Mouse (Mus musculus) limb, embryonic 15.5 days (tissue): Measurements from ENCODE around the gene Rpusd4. TPM values are rescaled to one million over a fixed set of nuclear protein-coding genes. Genes with fewer than 3 reads are reported as not detected.

Experiments used
- ATAC-seq: fragments of 200-750 bp; cut with Nextera tagmentation; 2 replicates; pipeline ENCODE4 v1.8.0; 2017; ENCODE audit warnings: low read depth, moderate TSS enrichment; ENCODE audit not compliant: insufficient number of reproducible peaks, low FRiP score, low TSS enrichment
- H3K27ac ChIP-seq: fragments of 300-500 bp; sonication (generic); 2 replicates; pipeline ENCODE4 v1.5.1; 2015; ENCODE audit warnings: moderate library complexity, mild to moderate bottlenecking, inconsistent platforms
- H3K27me3 ChIP-seq: fragments of 300-500 bp; sonication (generic); 2 replicates; pipeline ENCODE4 v1.6.1; 2015; ENCODE audit warnings: inconsistent platforms
- H3K36me3 ChIP-seq: fragments of 300-500 bp; sonication (generic); 2 replicates; pipeline ENCODE4 v1.6.1; 2015; ENCODE audit warnings: inconsistent platforms
- H3K4me1 ChIP-seq: fragments of 300-500 bp; sonication (generic); 2 replicates; pipeline ENCODE4 v1.6.1; 2015; ENCODE audit warnings: inconsistent platforms
- H3K4me2 ChIP-seq: fragments of 300-500 bp; sonication (generic); 2 replicates; pipeline ENCODE4 v1.6.1; 2015; ENCODE audit warnings: mild to moderate bottlenecking, inconsistent platforms
- H3K4me3 ChIP-seq: fragments of 300-500 bp; sonication (generic); 2 replicates; pipeline ENCODE4 v1.5.1; 2015; ENCODE audit warnings: mild to moderate bottlenecking, inconsistent platforms
- H3K9ac ChIP-seq: fragments of 300-500 bp; sonication (generic); 2 replicates; pipeline ENCODE4 v1.6.1; 2015; ENCODE audit warnings: inconsistent platforms
- H3K9me3 ChIP-seq: fragments of 300-500 bp; sonication (generic); 2 replicates; pipeline ENCODE4 v1.6.1; 2016; ENCODE audit warnings: inconsistent platforms
- WGBS: fragments of 180-500 bp; shearing (Covaris S2); methylation state at CpG from one replicate; pipeline ENCODE4 v1.1.7; 2015; 5-methylcytosine and 5-hydroxymethylcytosine counted together
- polyA plus RNA-seq: library from polyadenylated mRNA; unstranded; fragments of >200 nt; fragmentation: Nextera tagmentation; extraction: Ambion mirVana; gene quantifications from 2 replicates; pipeline ENCODE4 v1.2.1, GENCODE M21; 2015

The Rpusd4 gene
- polyA plus RNA-seq: 24.1 and 26.0 TPM in 2 replicates

DNA sequence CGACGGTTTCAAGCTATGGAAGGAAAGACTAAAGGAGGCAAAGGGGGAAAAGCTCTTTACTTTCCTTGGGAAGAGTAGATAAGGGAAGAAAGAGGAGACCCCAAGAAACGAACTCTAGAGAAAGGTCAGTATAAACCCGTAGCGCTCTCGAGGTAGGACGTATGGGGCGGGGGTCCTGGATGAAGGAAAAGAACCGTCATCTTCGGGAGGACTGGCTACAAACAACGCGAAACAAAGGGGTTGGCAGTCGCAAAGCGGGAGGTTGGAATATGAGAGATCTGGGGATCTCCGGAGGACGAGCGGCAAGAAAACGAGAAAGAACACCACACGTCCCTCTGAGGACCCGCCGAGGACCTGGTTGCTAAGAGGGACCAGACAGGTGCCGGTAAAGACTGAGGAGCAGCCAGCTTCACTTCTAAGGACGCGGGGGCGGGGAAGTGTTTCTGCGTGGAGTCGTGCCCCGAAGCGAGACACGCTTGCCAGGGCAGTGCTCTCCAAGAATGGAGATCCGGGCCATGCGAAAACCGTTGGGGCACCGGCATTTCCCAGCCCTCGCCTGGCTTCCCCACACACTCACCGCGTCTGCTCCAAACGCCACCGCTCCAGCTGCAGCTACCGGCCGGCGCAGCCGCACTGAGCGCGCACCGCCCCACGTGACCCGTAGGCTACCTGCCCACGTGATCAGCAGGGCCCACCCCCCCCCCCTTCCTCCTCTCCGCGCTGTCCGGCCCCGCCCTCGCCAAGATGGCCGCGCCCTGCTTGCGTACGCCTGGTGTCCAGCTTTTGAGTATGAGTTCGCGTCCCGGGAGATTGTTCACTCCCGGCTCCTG, at the start of gene Rpusd4, which contains the start of gene Fam118b:
Gene Rpusd4 (plus strand): TSS at position 720 of the 830 bp plus-strand sequence.
Gene Fam118b (minus strand): TSS at position 660 of the 830 bp plus-strand sequence.
- H3K4me3 ChIP-seq: peak within 1 kb of the TSS; percentile 67
- no peaks in the 10 kb centered on the region for H3K27me3 ChIP-seq
- H3K27ac ChIP-seq: peak within 1 kb of the TSS; percentile 64
- peak; percentile 93 for ATAC-seq
- WGBS: under 1% methylated on average over 61 of the region's 62 CpGs
- H3K4me2 ChIP-seq: peak within 1 kb of the TSS; percentile 75
- H3K36me3 ChIP-seq: peaks cover 15% of the 10 kb centered on the region
- peaks cover 18% of the 10 kb centered on the region for H3K4me1 ChIP-seq
- peak within 1 kb of the TSS; percentile 79 for H3K9ac ChIP-seq
- no peaks in the 10 kb centered on the region for H3K9me3 ChIP-seq

DNA sequence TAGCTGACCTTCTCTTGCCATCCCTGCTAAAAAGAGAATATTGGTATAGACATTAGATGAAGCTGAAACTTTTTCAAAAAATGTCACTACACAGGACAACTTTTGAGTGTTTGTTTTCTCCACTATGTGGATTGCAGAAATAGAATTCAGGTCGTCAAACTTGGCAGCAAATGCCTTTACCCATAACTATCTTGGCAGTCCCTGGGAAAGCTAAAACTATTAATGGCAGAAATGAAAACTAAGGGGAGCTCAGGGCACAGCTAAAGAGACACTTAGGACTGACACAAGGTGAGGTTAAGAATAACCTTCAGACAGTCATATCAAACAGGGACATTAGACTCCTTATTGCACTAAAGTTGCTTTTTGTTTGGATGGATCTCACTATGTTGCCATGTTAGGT, 49.7 kb upstream of the Rpusd4 start:
- ATAC-seq: no peak
- Histone ChIP-seq H3K4me2 (no peak overlapping the region), H3K36me3 (peaks cover 85% of the 10 kb centered on the region), H3K27me3 (no peaks in the 10 kb centered on the region), H3K9me3 (no peaks in the 10 kb centered on the region), H3K4me3 (no peak overlapping the region), H3K4me1 (no peaks in the 10 kb centered on the region), H3K27ac (no peak overlapping the region), H3K9ac (no peak overlapping the region)
- 82% methylated on average over 1 of the region's 1 CpGs for WGBS

DNA sequence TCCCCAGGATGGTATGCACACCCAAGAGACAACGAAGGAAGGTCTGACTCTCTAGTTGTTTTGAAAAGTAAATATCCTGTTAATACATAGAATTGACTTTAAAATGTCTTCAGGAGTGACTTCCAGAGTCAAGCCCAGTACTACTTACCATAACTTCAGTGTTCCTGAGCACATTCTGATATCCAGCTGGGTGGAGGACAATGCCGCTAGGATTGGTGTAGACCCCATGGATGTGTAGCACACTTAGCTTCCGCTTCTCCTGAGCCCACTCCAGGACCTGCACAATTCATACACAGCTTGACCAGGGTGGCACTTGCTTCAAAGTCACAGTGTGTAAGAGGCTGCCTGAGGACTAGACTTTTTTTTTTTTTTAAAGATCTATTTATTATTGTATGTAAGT, 44.2 kb upstream of the Rpusd4 start:
- Histone ChIP-seq H3K27me3 (no peaks in the 10 kb centered on the region), H3K9me3 (no peaks in the 10 kb centered on the region), H3K4me2 (no peak overlapping the region), H3K9ac (no peak overlapping the region), H3K4me1 (no peaks in the 10 kb centered on the region), H3K27ac (no peak overlapping the region), H3K4me3 (no peak overlapping the region), H3K36me3 (peaks cover 46% of the 10 kb centered on the region)
- 98% methylated on average over 3 of the region's 3 CpGs for WGBS
- ATAC-seq: no peak

DNA sequence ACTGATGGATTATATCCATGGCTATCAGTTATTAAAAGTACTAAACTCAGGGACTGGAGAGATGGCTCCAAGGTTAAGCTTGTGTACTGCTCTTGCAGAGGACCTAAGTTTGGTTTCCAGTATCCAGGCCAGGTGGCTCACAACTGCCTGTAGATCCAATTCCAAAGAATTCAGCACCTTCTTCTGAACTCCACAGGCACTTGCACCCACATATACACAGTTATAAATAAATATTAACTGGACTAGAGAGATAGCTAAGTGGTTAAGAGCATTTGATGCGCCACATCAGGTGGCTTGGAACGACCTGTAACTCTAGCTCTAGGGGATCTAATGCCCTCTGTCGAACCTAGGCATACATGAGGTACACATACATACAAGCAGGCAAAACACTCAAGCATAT, 39.0 kb upstream of the Rpusd4 start:
- Histone ChIP-seq H3K36me3 (peaks cover 24% of the 10 kb centered on the region; the same call in 1 of the 2 replicates), H3K4me3 (no peak overlapping the region), H3K27me3 (no peaks in the 10 kb centered on the region), H3K4me2 (no peak overlapping the region), H3K27ac (no peak overlapping the region), H3K4me1 (no peaks in the 10 kb centered on the region), H3K9ac (no peak overlapping the region), H3K9me3 (no peaks in the 10 kb centered on the region)
- ATAC-seq: no peak
- 88% methylated on average over 3 of the region's 3 CpGs for WGBS

DNA sequence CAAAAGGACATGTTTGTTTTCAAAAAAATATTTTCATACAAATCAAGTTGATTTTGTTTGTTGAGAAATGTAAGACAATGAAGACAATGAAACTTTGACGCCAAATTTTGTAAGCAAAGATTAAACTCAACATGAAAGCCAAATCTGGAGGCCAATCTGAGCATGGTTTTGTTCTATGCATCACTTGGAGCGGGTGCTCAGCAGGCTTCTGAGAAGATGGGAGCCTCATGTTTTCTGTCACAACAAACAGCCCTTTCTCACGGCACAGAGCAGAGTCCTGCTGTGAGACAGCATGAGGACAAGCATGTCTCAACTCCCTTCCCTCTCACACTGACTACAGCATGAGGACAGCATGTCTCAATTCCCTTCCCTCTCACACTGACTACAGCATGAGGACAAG, 31.7 kb upstream of the Rpusd4 start:
- WGBS: 70% methylated on average over 3 of the region's 3 CpGs
- Histone ChIP-seq H3K9ac (no peak overlapping the region), H3K4me3 (no peak overlapping the region), H3K4me2 (no peak overlapping the region), H3K27ac (no peak overlapping the region), H3K9me3 (no peaks in the 10 kb centered on the region), H3K27me3 (no peaks in the 10 kb centered on the region), H3K4me1 (no peaks in the 10 kb centered on the region), H3K36me3 (peaks cover 20% of the 10 kb centered on the region; the same call in 1 of the 2 replicates)
- ATAC-seq: no peak

DNA sequence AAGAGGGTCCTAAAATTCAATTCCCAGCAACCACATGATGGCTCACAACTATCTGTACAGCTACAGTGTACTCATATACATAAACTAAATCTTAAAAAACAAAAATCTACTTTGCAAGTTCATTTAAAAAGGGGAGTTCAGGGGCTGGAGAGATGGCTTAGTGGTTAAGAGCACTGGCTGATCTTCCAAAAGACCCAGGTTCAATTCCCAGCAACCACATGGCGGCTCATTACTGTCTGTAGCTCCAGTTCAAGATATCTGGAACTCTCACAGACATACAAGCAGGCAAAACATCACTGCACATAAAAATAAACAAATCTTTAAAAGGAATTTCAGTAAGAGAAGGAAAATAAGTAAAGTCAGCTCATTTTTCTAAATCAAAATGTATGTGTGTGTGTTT, 29.3 kb upstream of the Rpusd4 start:
- H3K4me2 ChIP-seq: no peak overlapping the region
- ATAC-seq: no peak
- H3K27me3 ChIP-seq: no peaks in the 10 kb centered on the region
- no peaks in the 10 kb centered on the region for H3K9me3 ChIP-seq
- no peaks in the 10 kb centered on the region for H3K4me1 ChIP-seq
- no peak overlapping the region for H3K9ac ChIP-seq
- 93% methylated on average over 1 of the region's 1 CpGs for WGBS
- no peak overlapping the region for H3K27ac ChIP-seq
- H3K36me3 ChIP-seq: peaks cover 7% of the 10 kb centered on the region; the same call in 1 of the 2 replicates
- H3K4me3 ChIP-seq: no peak overlapping the region

DNA sequence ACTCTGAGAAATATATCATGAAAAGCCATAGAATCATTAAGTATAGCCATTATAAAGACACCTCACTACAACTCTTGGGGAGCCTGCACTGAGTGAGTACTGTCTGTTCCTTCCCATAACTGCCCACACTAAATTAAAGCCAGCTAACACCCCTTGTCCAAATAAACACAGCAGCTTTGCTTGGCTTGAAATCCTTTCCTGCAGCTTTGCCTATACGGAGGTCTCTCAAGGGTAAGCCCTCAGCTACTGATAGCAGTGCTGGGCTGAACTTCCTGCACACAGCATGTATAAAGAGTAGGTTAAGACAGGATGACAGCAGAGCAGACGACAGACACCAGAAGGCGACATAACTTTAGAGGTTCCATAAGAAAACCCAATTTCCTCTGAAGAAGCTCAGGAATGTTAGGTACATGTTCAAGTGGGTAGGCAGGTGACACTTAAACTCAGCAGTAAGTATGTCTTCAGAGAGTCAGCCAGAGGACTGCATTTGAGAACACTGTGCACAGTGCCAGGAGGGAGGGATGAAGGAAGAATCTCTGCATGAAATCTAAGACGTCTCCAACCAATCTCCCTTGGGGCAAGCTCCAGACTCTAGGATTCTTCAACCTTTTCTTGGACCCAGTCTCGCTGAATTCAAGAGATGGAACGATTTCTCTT, 28.6 kb upstream of the Rpusd4 start:
- Histone ChIP-seq H3K27ac (no peak overlapping the region), H3K4me1 (no peaks in the 10 kb centered on the region), H3K9me3 (no peaks in the 10 kb centered on the region), H3K4me2 (no peak overlapping the region), H3K9ac (no peak overlapping the region), H3K4me3 (no peak overlapping the region), H3K27me3 (no peaks in the 10 kb centered on the region), H3K36me3 (peaks cover 7% of the 10 kb centered on the region; the same call in 1 of the 2 replicates)
- 61% methylated on average over 6 of the region's 6 CpGs for WGBS
- ATAC-seq: no peak

DNA sequence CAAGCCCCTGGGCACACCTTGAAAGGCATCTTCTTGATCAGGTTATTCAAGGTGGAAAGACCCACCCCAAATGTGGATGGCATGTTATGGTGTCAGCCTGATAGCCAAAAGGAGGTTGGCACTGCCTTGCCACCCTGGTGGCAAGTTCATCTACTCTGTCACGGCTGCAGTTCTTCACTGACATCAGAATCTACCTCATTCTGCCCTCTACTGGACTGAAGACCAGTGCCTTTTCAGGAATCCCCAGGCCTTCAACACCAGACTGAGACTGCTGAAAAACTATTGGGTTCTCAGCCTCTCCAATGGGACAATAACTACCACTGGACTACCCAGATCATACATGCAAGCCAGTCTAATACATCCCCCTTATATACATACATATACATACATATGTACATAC, 27.9 kb upstream of the Rpusd4 start:
- no peaks in the 10 kb centered on the region for H3K4me1 ChIP-seq
- H3K9me3 ChIP-seq: no peaks in the 10 kb centered on the region
- peaks cover 4% of the 10 kb centered on the region; the same call in 1 of the 2 replicates for H3K36me3 ChIP-seq
- no peak overlapping the region for H3K9ac ChIP-seq
- no peak overlapping the region for H3K27ac ChIP-seq
- WGBS: 71% methylated on average over 1 of the region's 1 CpGs
- no peak overlapping the region for H3K4me3 ChIP-seq
- ATAC-seq: no peak
- no peaks in the 10 kb centered on the region for H3K27me3 ChIP-seq
- no peak overlapping the region for H3K4me2 ChIP-seq

DNA sequence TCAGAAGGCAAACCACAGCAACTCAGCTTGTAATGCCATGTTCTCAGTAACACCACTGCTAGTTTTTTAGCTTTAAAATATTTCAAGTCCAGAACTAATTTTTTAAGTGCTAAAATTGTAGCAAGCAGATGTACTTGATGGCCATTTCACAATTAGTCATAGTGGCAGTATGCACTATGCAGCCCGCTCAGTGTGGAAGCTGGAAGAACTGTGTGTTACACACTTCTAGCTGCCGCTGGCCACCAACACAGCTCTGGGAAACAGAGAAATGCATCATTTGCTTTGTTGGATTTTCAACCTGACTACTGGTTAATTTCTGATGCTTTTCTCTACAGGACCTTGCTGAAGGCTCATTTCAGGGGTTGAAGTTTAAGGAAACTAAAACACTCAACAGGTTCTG, 20.3 kb upstream of the Rpusd4 start:
- Histone ChIP-seq H3K9ac (no peak overlapping the region), H3K27ac (no peak overlapping the region), H3K4me3 (no peak overlapping the region), H3K9me3 (no peaks in the 10 kb centered on the region), H3K36me3 (no peaks in the 10 kb centered on the region), H3K4me1 (peaks cover 12% of the 10 kb centered on the region; the same call in 1 of the 2 replicates), H3K4me2 (no peak overlapping the region), H3K27me3 (no peaks in the 10 kb centered on the region)
- 77% methylated on average over 2 of the region's 2 CpGs for WGBS
- no peak for ATAC-seq

DNA sequence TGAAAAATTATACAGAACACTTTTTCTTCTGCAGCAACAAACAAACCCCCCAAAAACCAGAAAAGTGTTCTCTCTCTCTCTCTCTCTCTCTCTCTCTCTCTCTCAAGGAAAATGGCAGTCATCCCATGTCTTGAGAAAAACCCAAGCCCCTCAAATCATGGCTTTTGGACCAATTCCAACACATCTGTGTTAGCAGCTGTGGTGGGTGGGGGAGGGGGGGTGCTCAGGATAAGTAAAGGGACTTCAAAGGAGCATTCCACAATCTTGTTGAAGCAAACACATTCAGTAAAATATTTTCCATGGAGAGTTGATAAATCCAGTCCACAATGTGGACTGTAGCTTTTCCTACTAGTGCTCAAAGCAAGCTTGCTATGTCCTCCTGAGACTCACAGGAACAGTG, 18.2 kb upstream of the Rpusd4 start:
- no peak overlapping the region for H3K4me3 ChIP-seq
- ATAC-seq: no peak
- no peaks in the 10 kb centered on the region for H3K9me3 ChIP-seq
- no peaks in the 10 kb centered on the region for H3K36me3 ChIP-seq
- no peaks in the 10 kb centered on the region for H3K27me3 ChIP-seq
- H3K9ac ChIP-seq: no peak overlapping the region
- H3K4me1 ChIP-seq: peaks cover 12% of the 10 kb centered on the region; the same call in 1 of the 2 replicates
- no peak overlapping the region for H3K4me2 ChIP-seq
- peak overlapping the region; percentile 76 for H3K27ac ChIP-seq

DNA sequence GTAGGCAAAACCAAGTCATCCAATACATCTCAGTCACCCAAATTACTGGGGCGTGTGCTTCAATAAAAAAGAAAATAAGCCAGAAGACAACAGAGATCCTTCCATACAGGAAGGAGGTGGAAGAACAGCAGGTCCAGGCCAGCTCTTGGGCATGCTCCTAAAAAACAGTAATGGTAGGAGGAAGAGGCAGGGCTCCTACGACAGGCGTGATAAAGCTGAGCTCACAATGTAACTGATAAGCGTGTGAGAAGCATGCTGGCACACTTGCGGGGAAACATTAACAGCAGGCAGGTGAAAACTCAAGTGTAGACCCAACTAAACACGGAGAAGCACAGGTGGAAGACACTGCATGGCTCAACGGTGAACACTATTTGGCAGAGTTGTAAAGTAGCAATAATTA, 10.3 kb upstream of the Rpusd4 start:
- H3K4me3 ChIP-seq: no peak overlapping the region

DNA sequence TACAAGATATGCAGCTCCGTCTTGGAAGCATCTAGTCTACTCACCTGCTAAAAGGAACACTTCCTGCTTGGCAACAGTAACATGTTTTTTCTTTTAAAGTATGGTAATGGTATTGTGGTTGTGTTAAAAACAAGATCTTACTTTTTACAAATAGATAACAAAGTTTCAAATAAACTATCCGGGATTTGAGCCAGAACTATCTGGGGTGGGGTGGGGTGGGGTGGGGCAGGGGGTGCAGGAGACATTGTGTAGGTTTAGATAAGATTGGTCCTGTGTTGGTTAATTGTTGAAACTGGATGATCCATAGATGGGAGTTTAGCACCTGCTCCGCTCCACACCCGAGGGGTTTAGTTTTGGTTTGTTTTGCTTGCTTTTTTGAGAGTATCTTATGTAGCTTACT, 5.2 kb upstream of the Rpusd4 start:
- WGBS: 80% methylated on average over 4 of the region's 4 CpGs
- H3K36me3 ChIP-seq: no peaks in the 10 kb centered on the region
- no peak for ATAC-seq
- no peak overlapping the region for H3K9ac ChIP-seq
- H3K27me3 ChIP-seq: no peaks in the 10 kb centered on the region
- no peak overlapping the region for H3K4me3 ChIP-seq
- no peak overlapping the region for H3K4me2 ChIP-seq
- H3K9me3 ChIP-seq: no peaks in the 10 kb centered on the region
- no peak overlapping the region for H3K27ac ChIP-seq
- H3K4me1 ChIP-seq: peaks cover 9% of the 10 kb centered on the region

More for the DNA sequence above, 10.3 kb upstream of the Rpusd4 start:
- H3K27ac ChIP-seq: no peak overlapping the region
- H3K27me3 ChIP-seq: no peaks in the 10 kb centered on the region
- no peak overlapping the region for H3K4me2 ChIP-seq
- WGBS: 88% methylated on average over 7 of the region's 7 CpGs
- no peaks in the 10 kb centered on the region for H3K9me3 ChIP-seq
- no peak overlapping the region for H3K9ac ChIP-seq
- no peaks in the 10 kb centered on the region for H3K4me1 ChIP-seq
- no peak for ATAC-seq
- no peaks in the 10 kb centered on the region for H3K36me3 ChIP-seq
